Mouse (Mus musculus) heart, postnatal 0 days (tissue): ENCODE measurements at regions not wholly inside any gene's neighbourhood (a gene's known extent, or its start where the extent isn't known, plus 50 kb on each side); places are given as distances from the start of the nearest gene placed in this dataset.

Experiments used
- ATAC-seq: fragments of 200-750 bp; cut with Nextera tagmentation; 2 replicates; pipeline ENCODE4 v1.8.0; 2017; ENCODE audit warnings: low read depth, moderate number of reproducible peaks, moderate library complexity; ENCODE audit not compliant: insufficient read depth
- DNase-seq: peaks from one replicate; pipeline ENCODE4 v3.0.0-alpha.2; 2016; ENCODE audit warnings: low spot score
- H3K27ac ChIP-seq: fragments of 300-500 bp; sonication (generic); 2 replicates; pipeline ENCODE4 v1.5.1; 2014; ENCODE audit warnings: low read depth, mild to moderate bottlenecking
- H3K27me3 ChIP-seq: fragments of 300-500 bp; sonication (generic); 2 replicates; pipeline ENCODE4 v1.6.1; 2014; ENCODE audit warnings: low read length, mixed read lengths; ENCODE audit not compliant: control insufficient read depth, insufficient read depth
- H3K36me3 ChIP-seq: fragments of 300-500 bp; sonication (generic); replicated peaks from 2 replicates; pipeline ENCODE4 v1.6.1; 2014; ENCODE audit warnings: low read length, mixed read lengths; ENCODE audit not compliant: control insufficient read depth, insufficient read depth
- H3K4me1 ChIP-seq: fragments of 300-500 bp; sonication (generic); 2 replicates; pipeline ENCODE4 v1.6.1; 2014; ENCODE audit warnings: antibody characterized with exemption; ENCODE audit not compliant: control insufficient read depth, insufficient read depth
- H3K4me2 ChIP-seq: fragments of 300-500 bp; sonication (generic); 2 replicates; pipeline ENCODE4 v1.6.1; 2014; ENCODE audit warnings: low read depth, mild to moderate bottlenecking, low read length, moderate library complexity
- H3K4me3 ChIP-seq: fragments of 300-500 bp; sonication (generic); 2 replicates; pipeline ENCODE4 v1.5.1; 2014; ENCODE audit warnings: low read depth, low read length
- H3K9ac ChIP-seq: fragments of 300-500 bp; sonication (generic); replicated peaks from 2 replicates; pipeline ENCODE4 v1.6.1; 2014; ENCODE audit warnings: low read depth, low read length, mixed read lengths
- H3K9me3 ChIP-seq: fragments of 300-500 bp; sonication (generic); replicated peaks from 2 replicates; pipeline ENCODE4 v1.6.1; 2016; ENCODE audit warnings: low read length; ENCODE audit not compliant: control insufficient read depth
- CTCF ChIP-seq: IDR thresholded peaks from 2 replicates; pipeline ENCODE4 v1.5.1; 2016; ENCODE audit warnings: antibody characterized with exemption, control low read depth, low read depth
- EP300 ChIP-seq: IDR thresholded peaks from 2 replicates; pipeline ENCODE4 v1.6.1; 2016; ENCODE audit warnings: antibody characterized with exemption, low read depth
- WGBS: fragments of 180-500 bp; shearing (Covaris S2); extraction: QIAGEN DNeasy Blood & Tissue Kit; methylation state at CpG from one replicate; pipeline ENCODE4 v1.1.7; 2014; 5-methylcytosine and 5-hydroxymethylcytosine counted together

GRCm38 (mm10) chr10:118640810-118641427 lies 200.1 kb downstream of the Ifng start:
- H3K4me1 ChIP-seq, result no peaks in the 10 kb centered on the region
- DNase-seq, result no peak
- H3K9ac ChIP-seq, result no peak overlapping the region
- H3K27me3 ChIP-seq, result no peaks in the 10 kb centered on the region
- ATAC-seq, result no peak
- no peaks in the 10 kb centered on the region for H3K36me3 ChIP-seq
- H3K27ac ChIP-seq, result no peak overlapping the region
- TF ChIP-seq EP300, result no peak
- TF ChIP-seq CTCF, result no peak
- no peaks in the 10 kb centered on the region for H3K9me3 ChIP-seq
- H3K4me2 ChIP-seq, result no peak overlapping the region
- H3K4me3 ChIP-seq, result no peak overlapping the region
- WGBS, result 74% methylated on average over 12 of the region's 12 CpGs

- H3K27me3 ChIP-seq, result no peaks in the 10 kb centered on the region
- H3K9me3 ChIP-seq, result no peaks in the 10 kb centered on the region
- H3K4me1 ChIP-seq, result no peaks in the 10 kb centered on the region
- no peak for DNase-seq
- no peak overlapping the region for H3K4me3 ChIP-seq
- H3K36me3 ChIP-seq, result no peaks in the 10 kb centered on the region
- WGBS, result 74% methylated on average over 8 of the region's 8 CpGs
- no peak overlapping the region for H3K9ac ChIP-seq
- ATAC-seq, result no peak
- no peak overlapping the region for H3K27ac ChIP-seq
- TF ChIP-seq EP300 (no peak), CTCF (no peak)
- H3K4me2 ChIP-seq, result no peak overlapping the region
These were observed 202.8 kb downstream of the Ifng start for GRCm38 (mm10) chr10:118643622-118644021.

GRCm38 (mm10) chr10:118648111-118648510 lies 207.3 kb downstream of the Ifng start:
- no peak overlapping the region for H3K27ac ChIP-seq
- TF ChIP-seq CTCF (no peak), EP300 (no peak)
- ATAC-seq (no peak), DNase-seq (no peak)
- H3K36me3 ChIP-seq, result no peaks in the 10 kb centered on the region
- H3K4me1 ChIP-seq, result 0 out of 2 replicates have a peak, but pooled peaks cover 7% of the 10 kb centered on the region
- no peak overlapping the region for H3K4me3 ChIP-seq
- no peak overlapping the region for H3K9ac ChIP-seq
- no peaks in the 10 kb centered on the region for H3K9me3 ChIP-seq
- H3K4me2 ChIP-seq, result no peak overlapping the region
- H3K27me3 ChIP-seq, result no peaks in the 10 kb centered on the region
- WGBS, result 32% methylated on average over 2 of the region's 2 CpGs

GRCm38 (mm10) chr10:118656561-118656960 lies 213.4 kb downstream of the Dyrk2 start:
- 80% methylated on average over 5 of the region's 5 CpGs for WGBS

GRCm38 (mm10) chr10:118666009-118666408 lies 204.0 kb downstream of the Dyrk2 start:
- ATAC-seq (no peak), DNase-seq (no peak)
- Histone ChIP-seq H3K36me3 (no peaks in the 10 kb centered on the region), H3K4me2 (no peak overlapping the region), H3K9ac (no peak overlapping the region), H3K27ac (no peak overlapping the region), H3K27me3 (no peaks in the 10 kb centered on the region), H3K4me1 (no peaks in the 10 kb centered on the region), H3K4me3 (no peak overlapping the region), H3K9me3 (no peaks in the 10 kb centered on the region)
- TF ChIP-seq CTCF, result no peak
- TF ChIP-seq EP300, result no peak
- WGBS, result 69% methylated on average over 3 of the region's 3 CpGs

More at GRCm38 (mm10) chr10:118656561-118656960, 213.4 kb downstream of the Dyrk2 start:
- TF ChIP-seq EP300 (no peak), CTCF (no peak)
- Histone ChIP-seq H3K9ac (no peak overlapping the region), H3K27me3 (no peaks in the 10 kb centered on the region), H3K4me2 (no peak overlapping the region), H3K4me1 (0 out of 2 replicates have a peak, but pooled peaks cover 5% of the 10 kb centered on the region), H3K9me3 (no peaks in the 10 kb centered on the region), H3K4me3 (no peak overlapping the region), H3K27ac (no peak overlapping the region), H3K36me3 (no peaks in the 10 kb centered on the region)
- DNase-seq, result no peak
- ATAC-seq, result no peak
